Mouse (Mus musculus) G1E-ER4 (cell line): ENCODE data around the gene Tbr1. TPM values are rescaled to one million over a fixed set of nuclear protein-coding genes. Genes with fewer than 3 reads are reported as not detected.

ENCODE experiments used
- GATA1 ChIP-seq: IDR thresholded peaks from one replicate; pipeline ENCODE4 v1.8.0; 2012; ENCODE audit warnings: low read length, inconsistent platforms
- polyA plus RNA-seq: library from polyadenylated mRNA; stranded (reverse); fragments of >175 nt; gene quantifications from 2 replicates; pipeline ENCODE4 v1.2.3, GENCODE M21; 2012

Gene Tbr1
- polyA plus RNA-seq, 1 experiment, result 0.28 TPM

DNA sequence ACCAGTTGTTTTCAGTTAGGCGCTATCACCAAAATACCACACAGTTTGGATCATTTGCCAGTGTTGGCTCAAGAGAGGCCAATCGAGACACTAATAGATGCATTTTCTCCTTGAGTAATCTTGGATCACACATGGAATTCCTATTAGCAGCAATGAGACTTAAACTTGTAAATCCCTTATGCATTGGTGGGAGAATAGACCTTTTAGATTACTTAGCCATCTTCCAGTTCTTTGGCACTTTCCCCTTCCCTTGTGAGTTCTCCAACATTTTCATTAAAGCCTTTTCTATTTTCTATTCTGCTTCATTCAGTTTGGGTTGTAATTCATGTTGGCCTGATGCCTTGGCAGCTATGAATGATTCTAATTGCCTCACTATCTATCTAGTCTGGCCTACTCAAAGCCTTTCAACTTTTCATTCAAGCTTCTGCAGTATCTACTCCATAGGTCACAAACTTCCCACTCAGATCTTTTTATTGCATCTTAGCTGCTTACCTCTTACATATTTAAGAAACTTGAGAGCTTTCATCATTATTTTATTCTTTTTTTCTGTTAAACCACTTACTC lies 34.6 kb downstream of the Tbr1 start:
- no peak for TF ChIP-seq GATA1

Other genes with a start within 250 kb of the Tbr1 start
- 3.6 and 3.8 TPM in 2 replicates for gene Tank, start 224.3 kb upstream of the Tbr1 start, polyA plus RNA-seq
- 3.8 and 17.6 TPM in 2 replicates for gene Psmd14, start 91.2 kb upstream of the Tbr1 start, polyA plus RNA-seq
- gene Slc4a10, start 243.5 kb downstream of the Tbr1 start, polyA plus RNA-seq, result not detected in 2 replicates